In genomic region chr1:64305427-64306213, GRCm38 (mm10) we compare ENCODE assay signal across 8 mouse cellular contexts.
DNase-seq lines count a peak whose midpoint lies in the region; ATAC-seq and TF ChIP-seq lines count a peak whose summit lies in the region.

No protein-coding gene starts in this region.

- no peaks in the 10 kb centered on the region for H3K27me3 ChIP-seq in embryonic facial prominence, embryonic 12.5 days
- H3K27me3 ChIP-seq in kidney, adult 2 months (replicated peaks; ENCODE audit: control insufficient read depth, insufficient read depth, low read length), result no peaks in the 10 kb centered on the region
- H3K27me3 ChIP-seq in limb, embryonic 14.5 days (ENCODE audit: control insufficient read depth, insufficient read depth, low read length), result no peaks in the 10 kb centered on the region
- H3K27me3 ChIP-seq in midbrain, postnatal 0 days (ENCODE audit: insufficient read depth, low read length), result no peaks in the 10 kb centered on the region

- ATAC-seq in embryonic facial prominence, embryonic 12.5 days (ENCODE audit: insufficient number of reproducible peaks, insufficient read depth, low FRiP score, low TSS enrichment), result 0 out of 2 replicates have a peak, but pooled peaks have one; percentile 28
- ATAC-seq in limb, embryonic 14.5 days (ENCODE audit: low FRiP score, low read depth), result peak; percentile 74
- ATAC-seq in midbrain, postnatal 0 days (ENCODE audit: low FRiP score), result peak; percentile 72; the same call in 1 of the 2 replicates

- peak overlapping the region; percentile 54; the same call in 1 of the 2 replicates for H3K27ac ChIP-seq in embryonic facial prominence, embryonic 12.5 days
- H3K27ac ChIP-seq in kidney, adult 2 months (ENCODE audit: insufficient read depth, low read depth, low read length), result peak overlapping the region; percentile 84
- H3K27ac ChIP-seq in limb, embryonic 14.5 days (replicated peaks; ENCODE audit: low read depth, low read length), result peak overlapping the region; percentile 28; the same call in 1 of the 2 replicates
- peak overlapping the region; percentile 52 for H3K27ac ChIP-seq in midbrain, postnatal 0 days (ENCODE audit: low read depth, low read length)

- H3K4me1 ChIP-seq in embryonic facial prominence, embryonic 12.5 days, result no peaks in the 10 kb centered on the region; the same call in 1 of the 2 replicates
- 0 out of 2 replicates have a peak, but pooled peaks cover 2% of the 10 kb centered on the region for H3K4me1 ChIP-seq in kidney, adult 2 months (ENCODE audit: control insufficient read depth, insufficient read depth, low read length)
- H3K4me1 ChIP-seq in limb, embryonic 14.5 days (ENCODE audit: control insufficient read depth, insufficient read depth, low read length), result no peaks in the 10 kb centered on the region
- peaks cover 5% of the 10 kb centered on the region; the same call in 1 of the 2 replicates for H3K4me1 ChIP-seq in midbrain, postnatal 0 days (ENCODE audit: insufficient read depth, low read length)

- DNase-seq in B cell, adult 2 months, result peak; percentile 23 to 25
- DNase-seq in adrenal gland, adult 8-10 months, result peak; percentile 76
- DNase-seq in heart, adult 9 months (ENCODE audit: low spot score in 2 of 2), result peak; percentile 90 to 93
- peak; percentile 87 for DNase-seq in kidney, adult 2 months
- DNase-seq in limb, embryonic 14.5 days (ENCODE audit: low spot score), result peak; percentile 67
- DNase-seq in midbrain, postnatal 0 days (ENCODE audit: low spot score), result peak; percentile 86
- no peak for DNase-seq in thymus, postnatal 0 days (ENCODE audit: low spot score)

- H3K4me2 ChIP-seq in embryonic facial prominence, embryonic 12.5 days (replicated peaks), result no peak overlapping the region
- H3K4me2 ChIP-seq in limb, embryonic 14.5 days (replicated peaks; ENCODE audit: low read depth, low read length, severe bottlenecking), result 0 out of 2 replicates have a peak overlapping the region, but pooled peaks have one; percentile 8
- no peak overlapping the region for H3K4me2 ChIP-seq in midbrain, postnatal 0 days (ENCODE audit: low read depth, low read length, poor library complexity, severe bottlenecking)

- TF ChIP-seq POLR2A in kidney, adult 2 months (IDR thresholded peaks at IDR 0.05; ENCODE audit: low read depth, low read length), result no peak
- no peak for TF ChIP-seq POLR2A in limb, embryonic 14.5 days (IDR thresholded peaks at IDR 0.05; ENCODE audit: borderline replicate concordance, extremely low read depth, insufficient read depth, insufficient read length)

- WGBS in embryonic facial prominence, embryonic 12.5 days, result 49% methylated on average over 13 of the region's 13 CpGs
- 36% methylated on average over 13 of the region's 13 CpGs for WGBS in kidney, adult 2 months
- 41% methylated on average over 13 of the region's 13 CpGs for WGBS in limb, embryonic 14.5 days
- WGBS in midbrain, postnatal 0 days, result 41% methylated on average over 13 of the region's 13 CpGs

- H3K9ac ChIP-seq in embryonic facial prominence, embryonic 12.5 days, result no peak overlapping the region
- no peak overlapping the region for H3K9ac ChIP-seq in limb, embryonic 14.5 days (ENCODE audit: low read depth, low read length, severe bottlenecking)
- H3K9ac ChIP-seq in midbrain, postnatal 0 days (replicated peaks; ENCODE audit: low read length, poor library complexity, severe bottlenecking), result no peak overlapping the region

- no peak overlapping the region for H3K4me3 ChIP-seq in embryonic facial prominence, embryonic 12.5 days
- no peak overlapping the region for H3K4me3 ChIP-seq in kidney, adult 2 months (ENCODE audit: insufficient read depth, low read depth, low read length)
- no peak overlapping the region for H3K4me3 ChIP-seq in limb, embryonic 14.5 days (replicated peaks; ENCODE audit: low read length)
- H3K4me3 ChIP-seq in midbrain, postnatal 0 days (ENCODE audit: low read depth, low read length), result no peak overlapping the region

- H3K9me3 ChIP-seq in embryonic facial prominence, embryonic 12.5 days, result no peaks in the 10 kb centered on the region
- no peaks in the 10 kb centered on the region for H3K9me3 ChIP-seq in limb, embryonic 14.5 days (ENCODE audit: control insufficient read depth, low read length)
- no peaks in the 10 kb centered on the region for H3K9me3 ChIP-seq in midbrain, postnatal 0 days (ENCODE audit: low read length)

- no peaks in the 10 kb centered on the region for H3K36me3 ChIP-seq in embryonic facial prominence, embryonic 12.5 days
- no peaks in the 10 kb centered on the region for H3K36me3 ChIP-seq in kidney, adult 2 months (ENCODE audit: control insufficient read depth, insufficient read depth, low read length)
- H3K36me3 ChIP-seq in limb, embryonic 14.5 days (ENCODE audit: control insufficient read depth, insufficient read depth, low read length), result no peaks in the 10 kb centered on the region
- H3K36me3 ChIP-seq in midbrain, postnatal 0 days (ENCODE audit: insufficient read depth, low read length), result no peaks in the 10 kb centered on the region

- no peak for TF ChIP-seq CTCF in kidney, adult 2 months (conservative IDR thresholded peaks at IDR 0.05; ENCODE audit: insufficient read depth, insufficient read length, low read depth, low read length)
- TF ChIP-seq CTCF in midbrain, postnatal 0 days (IDR thresholded peaks at IDR 0.05), result no peak

Comparison
In these comparisons a context has a peak if more than half of its experiments do, and no peak if none do; other contexts are left out.
1. H3K27ac ChIP-seq: peak in every context shown above with its lines; median percentile 84 in kidney, adult 2 months; 54 in embryonic facial prominence, embryonic 12.5 days; 52 in midbrain, postnatal 0 days; 28 in limb, embryonic 14.5 days.